Comparison of ENCODE assay signal across 19 mouse cellular contexts in genomic region chr5:92633526-92633925, GRCm38 (mm10). TPM values are rescaled to one million over a fixed set of nuclear protein-coding genes. Genes with fewer than 3 reads are reported as not detected.
DNase-seq lines count a peak whose midpoint lies in the region; ATAC-seq and TF ChIP-seq lines count a peak whose summit lies in the region.
"Had no signal": no experiment of that assay in that cellular context is flagged by ENCODE, and none has a peak within 500 bp of the region (broad histone marks: within the 10 kb centered on the region; RNA-seq: fewer than 3 reads in every experiment).

No protein-coding gene starts in this region.

- no peak overlapping the region for H3K4me2 ChIP-seq in embryonic facial prominence, embryonic 11.5 days (ENCODE audit: low read depth, low read length)

- no peaks in the 10 kb centered on the region for H3K36me3 ChIP-seq in embryonic facial prominence, embryonic 11.5 days (replicated peaks; ENCODE audit: control insufficient read depth, insufficient read depth, low read depth, low read length)
- no peaks in the 10 kb centered on the region for H3K36me3 ChIP-seq in embryonic facial prominence, embryonic 10.5 days (replicated peaks)
- H3K36me3 ChIP-seq: midbrain, embryonic 10.5 days had no signal

- 68% methylated on average over 4 of the region's 4 CpGs for WGBS in embryonic facial prominence, embryonic 11.5 days
- WGBS in embryonic facial prominence, embryonic 10.5 days: 63% methylated on average over 4 of the region's 4 CpGs

- no peak overlapping the region for H3K27ac ChIP-seq in embryonic facial prominence, embryonic 11.5 days (replicated peaks; ENCODE audit: low read depth, low read length)
- H3K27ac ChIP-seq in embryonic facial prominence, embryonic 10.5 days (replicated peaks): no peak overlapping the region
- H3K27ac ChIP-seq in layer of hippocampus, adult 2 months: no peak overlapping the region
- H3K27ac ChIP-seq: hindbrain, postnatal 0 days; midbrain, embryonic 10.5 days had no signal

- H3K9me3 ChIP-seq in embryonic facial prominence, embryonic 11.5 days (replicated peaks; ENCODE audit: control insufficient read depth, low read length): no peaks in the 10 kb centered on the region
- H3K9me3 ChIP-seq in embryonic facial prominence, embryonic 10.5 days: no peaks in the 10 kb centered on the region
- H3K9me3 ChIP-seq: midbrain, embryonic 10.5 days had no signal

- no peaks in the 10 kb centered on the region for H3K27me3 ChIP-seq in embryonic facial prominence, embryonic 11.5 days (ENCODE audit: control insufficient read depth, insufficient read depth, low read length)
- no peaks in the 10 kb centered on the region for H3K27me3 ChIP-seq in embryonic facial prominence, embryonic 10.5 days (replicated peaks; ENCODE audit: low read depth, poor library complexity, severe bottlenecking)

- no peaks in the 10 kb centered on the region for H3K4me1 ChIP-seq in embryonic facial prominence, embryonic 11.5 days (ENCODE audit: control insufficient read depth, insufficient read depth, low read length)
- H3K4me1 ChIP-seq in embryonic facial prominence, embryonic 10.5 days: 0 out of 2 replicates have a peak, but pooled peaks cover 3% of the 10 kb centered on the region
- H3K4me1 ChIP-seq: midbrain, embryonic 10.5 days had no signal

- H3K4me3 ChIP-seq in embryonic facial prominence, embryonic 11.5 days (ENCODE audit: low read depth, low read length): no peak overlapping the region
- H3K4me3 ChIP-seq in embryonic facial prominence, embryonic 10.5 days: no peak overlapping the region
- no peak overlapping the region for H3K4me3 ChIP-seq in layer of hippocampus, adult 2 months
- H3K4me3 ChIP-seq: midbrain, embryonic 10.5 days; myocyte had no signal

- ATAC-seq in embryonic facial prominence, embryonic 11.5 days (replicated peaks; ENCODE audit: insufficient number of reproducible peaks, low FRiP score, low TSS enrichment, low read depth): no peak
- ATAC-seq: hindbrain, postnatal 0 days; liver, postnatal 0 days had no signal

- DNase-seq in embryonic facial prominence, embryonic 11.5 days (ENCODE audit: low spot score): peak; percentile 11
- DNase-seq in embryonic facial prominence, embryonic 10.5 days (ENCODE audit: low spot score): no peak
- DNase-seq in layer of hippocampus, adult 2 months (ENCODE audit: low spot score in 2 of 2): no peak
- DNase-seq in layer of hippocampus, postnatal 14 days (ENCODE audit: low spot score in 2 of 2): no peak
- DNase-seq in 416B (ENCODE audit: low read depth) (peak; percentile 11), NIH3T3 (ENCODE audit: low read depth) (peak; percentile 17)
- no peak for DNase-seq in spleen, postnatal 36 days (ENCODE audit: low spot score in 2 of 2)
- no peak for DNase-seq in cerebellum, adult 18-20 months
- DNase-seq: cerebellum, adult 11-12 months; heart, adult 18-20 months; heart, postnatal 10 days; kidney, postnatal 14 days; layer of hippocampus, postnatal 36 days; liver, postnatal 0 days; right cerebral cortex, postnatal 25 days; thymus, adult 18-20 months had no signal

- TF ChIP-seq CTCF in layer of hippocampus, adult 2 months (conservative IDR thresholded peaks at IDR 0.05): peak; percentile 43

- no peak overlapping the region for H3K9ac ChIP-seq in embryonic facial prominence, embryonic 11.5 days (replicated peaks; ENCODE audit: low read length)
- H3K9ac ChIP-seq: liver, postnatal 0 days had no signal

RNA-seq across cellular contexts. Expression of gene Stbd1, which starts 30.7 kb away (rescaled TPM):
- polyA plus RNA-seq in embryonic facial prominence, embryonic 11.5 days (2014; fragmentation: Nextera tagmentation; extraction: Ambion mirVana): 8.9 and 10.0 TPM in 2 replicates
- polyA plus RNA-seq in embryonic facial prominence, embryonic 10.5 days (2016; fragmentation: Nextera tagmentation; extraction: Ambion mirVana): 6.3 and 7.7 TPM in 2 replicates
- 1 to 10 TPM; 2.0 to 3.2 TPM for total RNA-seq in layer of hippocampus, adult 2 months (2021)
- total RNA-seq in layer of hippocampus, postnatal 14 days (2021): 1 to 10 TPM in 1 of 2 experiments, under 1 TPM in 1; 0.88 to 1.4 TPM

RNA-seq across cellular contexts. Expression of gene Ccdc158, which starts 41.5 kb away (rescaled TPM):
- polyA plus RNA-seq in embryonic facial prominence, embryonic 11.5 days (2014; fragmentation: Nextera tagmentation; extraction: Ambion mirVana): 0.33 and 0.72 TPM in 2 replicates
- polyA plus RNA-seq in embryonic facial prominence, embryonic 10.5 days (2016; fragmentation: Nextera tagmentation; extraction: Ambion mirVana): 0.54 and 0.92 TPM in 2 replicates
- under 1 TPM; 0.42 to 0.82 TPM for total RNA-seq in layer of hippocampus, adult 2 months (2021)
- total RNA-seq in layer of hippocampus, postnatal 14 days (2021): under 1 TPM; 0.33 to 0.88 TPM
- total RNA-seq: heart, adult 18-20 months had no signal
- polyA plus RNA-seq: myocyte had no signal

RNA-seq across cellular contexts. Expression of gene Shroom3, which starts 49.7 kb away (rescaled TPM):
- polyA plus RNA-seq in embryonic facial prominence, embryonic 11.5 days (2014; fragmentation: Nextera tagmentation; extraction: Ambion mirVana): 2.2 and 4.5 TPM in 2 replicates
- polyA plus RNA-seq in embryonic facial prominence, embryonic 10.5 days (2016; fragmentation: Nextera tagmentation; extraction: Ambion mirVana): 4.5 and 4.8 TPM in 2 replicates
- 1 to 10 TPM; 2.0 to 2.3 TPM for total RNA-seq in layer of hippocampus, adult 2 months (2021)
- total RNA-seq in layer of hippocampus, postnatal 14 days (2021): 1 to 10 TPM; 2.8 to 3.0 TPM

Comparison
In these comparisons a context has a peak if more than half of its experiments do, and no peak if none do; other contexts are left out.
1. DNase-seq: peak in embryonic facial prominence, embryonic 11.5 days (single experiment), 416B (single experiment) and NIH3T3 (single experiment); none in embryonic facial prominence, embryonic 10.5 days (single experiment), layer of hippocampus, adult 2 months (0 of 2), layer of hippocampus, postnatal 14 days (0 of 2), spleen, postnatal 36 days (0 of 2) and cerebellum, adult 18-20 months (0 of 2).